Mouse (Mus musculus): ENCODE data around the gene Ddost. TPM values are rescaled to one million over a fixed set of nuclear protein-coding genes. Genes with fewer than 3 reads are reported as not detected.
A peak's percentile ranks its signal among the peaks of the same experiment; 100 is the strongest.

The Ddost gene
- polyA plus RNA-seq, 1 experiment from 2014 or later: 332 TPM

DNA sequence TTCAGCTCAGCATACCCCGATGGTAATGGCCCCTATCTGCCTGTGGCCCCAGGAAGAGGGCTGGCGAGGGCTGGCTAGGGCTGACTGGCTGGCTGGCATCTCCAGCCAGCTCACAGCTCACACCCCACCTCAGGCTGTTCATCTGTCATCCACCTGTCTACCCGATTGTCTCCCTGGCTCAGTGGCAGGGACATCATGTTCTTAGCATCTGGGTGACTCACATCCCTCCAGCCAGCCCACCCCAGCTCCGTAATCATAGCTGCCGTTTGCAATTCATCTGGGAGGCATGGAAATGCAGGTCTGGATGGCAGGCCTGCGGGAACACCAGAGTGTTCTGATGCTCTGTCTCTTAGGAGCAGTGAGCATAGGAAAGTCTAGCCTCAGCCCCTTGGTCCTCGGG, 26.2 kb upstream of the Ddost start:
- no peak for ATAC-seq (ENCODE audit: low read depth)
- Histone ChIP-seq H3K36me3 (ENCODE audit: control insufficient read depth, insufficient read depth, low read length) (no peaks in the 10 kb centered on the region), H3K4me3 (ENCODE audit: low read depth, low read length) (no peak overlapping the region), H3K4me2 (ENCODE audit: low read depth, low read length) (no peak overlapping the region), H3K27me3 (replicated peaks; ENCODE audit: control insufficient read depth, insufficient read depth, low read length) (no peaks in the 10 kb centered on the region), H3K27ac (replicated peaks; ENCODE audit: low read depth, low read length) (no peak overlapping the region), H3K9ac (ENCODE audit: low read depth, low read length) (no peak overlapping the region), H3K4me1 (ENCODE audit: control insufficient read depth, insufficient read depth, low read length) (no peaks in the 10 kb centered on the region), H3K9me3 (ENCODE audit: control insufficient read depth, low read length) (no peaks in the 10 kb centered on the region)
- no peak for DNase-seq (ENCODE audit: low spot score)
- 68% methylated on average over 6 of the region's 7 CpGs for WGBS

- 32% methylated on average over 4 of the region's 4 CpGs for WGBS
- no peaks in the 10 kb centered on the region for H3K4me1 ChIP-seq (ENCODE audit: control insufficient read depth, insufficient read depth, low read length)
- DNase-seq (ENCODE audit: low spot score) (peak; percentile 83), ATAC-seq (ENCODE audit: low read depth) (peak; percentile 51)
- H3K27me3 ChIP-seq (replicated peaks; ENCODE audit: control insufficient read depth, insufficient read depth, low read length): no peaks in the 10 kb centered on the region
- H3K36me3 ChIP-seq (ENCODE audit: control insufficient read depth, insufficient read depth, low read length): no peaks in the 10 kb centered on the region
- H3K9ac ChIP-seq (ENCODE audit: low read depth, low read length): no peak overlapping the region
- no peak overlapping the region for H3K4me3 ChIP-seq (ENCODE audit: low read depth, low read length)
- H3K27ac ChIP-seq (replicated peaks; ENCODE audit: low read depth, low read length): no peak overlapping the region
- H3K9me3 ChIP-seq (ENCODE audit: control insufficient read depth, low read length): no peaks in the 10 kb centered on the region
- H3K4me2 ChIP-seq (ENCODE audit: low read depth, low read length): no peak overlapping the region
These were observed 21.7 kb upstream of the Ddost start for GRCm38 (mm10) chr4:138282834-138283233.

DNA sequence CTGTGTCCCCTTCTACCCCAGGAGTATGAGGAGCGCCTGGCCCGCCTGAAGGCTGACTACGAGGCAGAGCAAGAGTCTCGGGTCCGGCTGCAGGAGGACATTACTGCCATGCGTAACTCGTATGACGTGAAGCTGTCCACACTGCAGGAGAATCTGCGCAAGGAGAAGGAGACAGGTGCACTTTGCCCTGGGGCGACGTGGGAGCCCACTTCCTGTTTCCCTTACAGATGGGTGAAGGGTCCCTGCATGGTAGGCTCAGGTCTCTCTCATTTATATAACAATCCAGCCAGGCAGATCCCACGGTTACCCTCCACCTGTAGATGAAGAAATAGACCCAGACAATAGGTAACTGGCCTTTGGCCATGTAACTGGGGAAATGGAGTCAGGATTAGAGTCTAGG, 18.1 kb upstream of the Ddost start:
- Histone ChIP-seq H3K27me3 (replicated peaks; ENCODE audit: control insufficient read depth, insufficient read depth, low read length) (no peaks in the 10 kb centered on the region), H3K9ac (ENCODE audit: low read depth, low read length) (no peak overlapping the region), H3K4me1 (ENCODE audit: control insufficient read depth, insufficient read depth, low read length) (no peaks in the 10 kb centered on the region), H3K36me3 (ENCODE audit: control insufficient read depth, insufficient read depth, low read length) (no peaks in the 10 kb centered on the region), H3K27ac (replicated peaks; ENCODE audit: low read depth, low read length) (no peak overlapping the region), H3K4me2 (ENCODE audit: low read depth, low read length) (no peak overlapping the region), H3K4me3 (ENCODE audit: low read depth, low read length) (no peak overlapping the region), H3K9me3 (ENCODE audit: control insufficient read depth, low read length) (no peaks in the 10 kb centered on the region)
- DNase-seq (ENCODE audit: low spot score) (no peak), ATAC-seq (ENCODE audit: low read depth) (no peak)
- WGBS: 86% methylated on average over 12 of the region's 12 CpGs

- no peaks in the 10 kb centered on the region for H3K9me3 ChIP-seq (ENCODE audit: control insufficient read depth, low read length)
- H3K27ac ChIP-seq (replicated peaks; ENCODE audit: low read depth, low read length): no peak overlapping the region
- ATAC-seq (ENCODE audit: low read depth) (no peak), DNase-seq (ENCODE audit: low spot score) (no peak)
- WGBS: 82% methylated on average over 7 of the region's 7 CpGs
- H3K27me3 ChIP-seq (replicated peaks; ENCODE audit: control insufficient read depth, insufficient read depth, low read length): no peaks in the 10 kb centered on the region
- H3K4me2 ChIP-seq (ENCODE audit: low read depth, low read length): no peak overlapping the region
- no peaks in the 10 kb centered on the region for H3K4me1 ChIP-seq (ENCODE audit: control insufficient read depth, insufficient read depth, low read length)
- H3K36me3 ChIP-seq (ENCODE audit: control insufficient read depth, insufficient read depth, low read length): no peaks in the 10 kb centered on the region
- no peak overlapping the region for H3K4me3 ChIP-seq (ENCODE audit: low read depth, low read length)
- no peak overlapping the region for H3K9ac ChIP-seq (ENCODE audit: low read depth, low read length)
These were observed 15.8 kb upstream of the Ddost start for GRCm38 (mm10) chr4:138288691-138289090.

- Histone ChIP-seq H3K9ac (ENCODE audit: low read depth, low read length) (no peak overlapping the region), H3K9me3 (ENCODE audit: control insufficient read depth, low read length) (no peaks in the 10 kb centered on the region), H3K4me3 (ENCODE audit: low read depth, low read length) (no peak overlapping the region), H3K27ac (replicated peaks; ENCODE audit: low read depth, low read length) (no peak overlapping the region), H3K4me1 (ENCODE audit: control insufficient read depth, insufficient read depth, low read length) (no peaks in the 10 kb centered on the region), H3K27me3 (replicated peaks; ENCODE audit: control insufficient read depth, insufficient read depth, low read length) (no peaks in the 10 kb centered on the region), H3K4me2 (ENCODE audit: low read depth, low read length) (no peak overlapping the region), H3K36me3 (ENCODE audit: control insufficient read depth, insufficient read depth, low read length) (no peaks in the 10 kb centered on the region)
- ATAC-seq (ENCODE audit: low read depth) (no peak), DNase-seq (ENCODE audit: low spot score) (no peak)
- 89% methylated on average over 13 of the region's 13 CpGs for WGBS
These were observed 12.5 kb upstream of the Ddost start for GRCm38 (mm10) chr4:138292028-138292427.

GRCm38 (mm10) chr4:138293261-138293948, 11.1 kb upstream of the Ddost start:
- ATAC-seq (ENCODE audit: low read depth): peak; percentile 82; the same call in 1 of the 2 replicates

GRCm38 (mm10) chr4:138293949-138294550, 10.5 kb upstream of the Ddost start:
- Histone ChIP-seq H3K4me3 (ENCODE audit: low read depth, low read length) (no peak overlapping the region), H3K36me3 (ENCODE audit: control insufficient read depth, insufficient read depth, low read length) (no peaks in the 10 kb centered on the region), H3K9me3 (ENCODE audit: control insufficient read depth, low read length) (no peaks in the 10 kb centered on the region), H3K27me3 (replicated peaks; ENCODE audit: control insufficient read depth, insufficient read depth, low read length) (no peaks in the 10 kb centered on the region), H3K4me2 (ENCODE audit: low read depth, low read length) (no peak overlapping the region), H3K4me1 (ENCODE audit: control insufficient read depth, insufficient read depth, low read length) (no peaks in the 10 kb centered on the region), H3K27ac (replicated peaks; ENCODE audit: low read depth, low read length) (no peak overlapping the region), H3K9ac (ENCODE audit: low read depth, low read length) (no peak overlapping the region)
- DNase-seq (ENCODE audit: low spot score) (no peak), ATAC-seq (ENCODE audit: low read depth) (no peak)
- 84% methylated on average over 7 of the region's 14 CpGs for WGBS

More at GRCm38 (mm10) chr4:138293261-138293948, 11.1 kb upstream of the Ddost start:
- Histone ChIP-seq H3K27me3 (replicated peaks; ENCODE audit: control insufficient read depth, insufficient read depth, low read length) (no peaks in the 10 kb centered on the region), H3K4me2 (ENCODE audit: low read depth, low read length) (no peak overlapping the region), H3K9ac (ENCODE audit: low read depth, low read length) (no peak overlapping the region), H3K36me3 (ENCODE audit: control insufficient read depth, insufficient read depth, low read length) (no peaks in the 10 kb centered on the region), H3K4me3 (ENCODE audit: low read depth, low read length) (no peak overlapping the region), H3K27ac (replicated peaks; ENCODE audit: low read depth, low read length) (no peak overlapping the region), H3K9me3 (ENCODE audit: control insufficient read depth, low read length) (no peaks in the 10 kb centered on the region), H3K4me1 (ENCODE audit: control insufficient read depth, insufficient read depth, low read length) (no peaks in the 10 kb centered on the region)
- WGBS: 76% methylated on average over 18 of the region's 18 CpGs
- DNase-seq (ENCODE audit: low spot score): peak; percentile 20

DNA sequence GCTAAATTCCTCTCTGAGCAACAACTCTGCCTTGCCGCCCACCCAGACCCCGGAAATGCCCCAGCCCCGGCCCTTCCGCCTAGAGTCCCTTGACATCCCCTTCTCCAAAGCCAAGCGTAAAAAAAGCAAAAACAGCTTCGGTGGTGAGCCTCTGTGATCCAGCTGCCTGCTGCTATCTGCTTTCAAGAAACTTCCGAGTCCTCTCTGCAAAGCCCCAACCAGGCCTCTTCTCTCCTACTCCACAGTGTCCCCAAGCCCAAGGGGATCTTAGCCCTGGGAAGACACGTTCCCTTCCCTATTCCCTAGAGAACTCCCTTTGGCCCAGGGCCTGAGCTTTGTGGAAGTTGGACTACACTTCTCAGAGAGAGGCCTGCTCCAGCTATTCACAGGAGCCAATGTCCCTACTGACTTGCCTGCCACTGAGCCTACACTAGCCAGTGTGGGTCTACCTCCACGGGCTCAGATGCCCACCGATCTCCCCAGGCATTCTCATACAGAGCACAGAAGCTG, 3.2 kb upstream of the Ddost start:
- WGBS: 82% methylated on average over 10 of the region's 10 CpGs
- Histone ChIP-seq H3K9ac (ENCODE audit: low read depth, low read length) (no peak overlapping the region), H3K4me1 (ENCODE audit: control insufficient read depth, insufficient read depth, low read length) (peaks cover 8% of the 10 kb centered on the region), H3K27ac (replicated peaks; ENCODE audit: low read depth, low read length) (no peak overlapping the region), H3K9me3 (ENCODE audit: control insufficient read depth, low read length) (no peaks in the 10 kb centered on the region), H3K4me3 (ENCODE audit: low read depth, low read length) (no peak overlapping the region), H3K27me3 (replicated peaks; ENCODE audit: control insufficient read depth, insufficient read depth, low read length) (no peaks in the 10 kb centered on the region), H3K36me3 (ENCODE audit: control insufficient read depth, insufficient read depth, low read length) (no peaks in the 10 kb centered on the region), H3K4me2 (ENCODE audit: low read depth, low read length) (no peak overlapping the region)
- no peak for DNase-seq (ENCODE audit: low spot score)
- no peak for ATAC-seq (ENCODE audit: low read depth)

Measured in embryonic facial prominence, embryonic 14.5 days (tissue).